Mouse (Mus musculus) ovary, adult 10 weeks (tissue): ENCODE measurements around the gene C6. TPM values are rescaled to one million over a fixed set of nuclear protein-coding genes. Genes with fewer than 3 reads are reported as not detected.

Source experiments
- polyA plus RNA-seq: library from polyadenylated mRNA; stranded (reverse); fragments of 350-450 nt; fragmentation: Illumina TruSeq; extraction: RNeasy Lipid Tissue Mini Kit (QIAGEN cat#74804); gene quantifications from one replicate; pipeline ENCODE4 v1.2.3, GENCODE M21; 2014

The C6 gene
- 0.91 TPM for polyA plus RNA-seq

DNA sequence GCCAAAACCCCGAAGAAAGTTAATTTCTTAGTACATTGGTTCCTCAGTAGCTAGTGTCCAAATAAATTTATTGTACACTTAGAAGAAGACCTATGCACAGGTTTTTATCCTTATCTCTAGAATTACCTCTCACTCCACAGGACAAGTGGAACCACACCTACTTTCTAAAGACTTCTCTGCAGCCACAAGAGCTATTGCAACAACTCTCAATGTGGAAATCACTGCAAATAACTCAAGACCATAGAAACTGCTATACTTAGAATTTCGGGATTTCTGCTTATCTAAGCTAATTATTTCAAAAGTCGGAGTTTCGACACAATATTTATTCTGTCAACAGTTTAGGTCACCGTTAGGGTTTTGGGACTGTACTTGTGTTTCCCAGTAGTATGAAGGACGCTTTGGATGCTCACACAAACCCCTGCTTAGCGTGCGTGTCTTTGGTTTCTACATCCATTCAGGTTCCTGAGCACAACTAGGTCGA is at the start of gene C6:
Gene C6, plus strand, starts transcription at position 346 of the 481 bp plus-strand sequence.

Other genes with a start within 250 kb of the C6 start
- not detected for gene Mroh2b, start 171.6 kb downstream of the C6 start, polyA plus RNA-seq